Mouse (Mus musculus): ENCODE data around the gene Ppp1r14d. TPM values are rescaled to one million over a fixed set of nuclear protein-coding genes. Genes with fewer than 3 reads are reported as not detected.

Gene Ppp1r14d
- total RNA-seq, 1 experiment = 1.6 TPM

DNA sequence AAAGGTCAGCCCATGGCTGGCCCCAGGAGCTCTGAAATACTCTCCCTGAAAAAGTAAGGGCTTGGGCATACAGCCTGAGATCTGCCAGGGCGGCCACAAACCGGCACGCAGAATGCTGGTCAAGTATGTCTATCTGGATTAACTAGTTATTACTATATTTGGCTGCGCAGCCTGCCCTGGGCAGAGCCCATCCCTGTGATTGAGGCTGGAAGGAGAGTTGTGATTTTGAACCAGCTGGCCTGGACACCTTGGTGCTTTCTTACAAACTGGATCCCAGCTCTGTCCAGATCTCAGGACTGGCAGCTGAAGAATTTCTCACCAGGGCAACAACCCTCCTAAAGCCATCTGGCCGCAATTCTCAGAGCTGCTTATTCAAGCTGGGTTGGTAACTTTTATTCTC lies 35.6 kb downstream of the Ppp1r14d start:
- no peak overlapping the region for H3K4me3 ChIP-seq (ENCODE audit: insufficient read depth in 1 of 2, low read depth in 1 of 2, low read length in 2 of 2, poor library complexity in 1 of 2, severe bottlenecking in 1 of 2)
- H3K36me3 ChIP-seq (ENCODE audit: control insufficient read depth, insufficient read depth, low read length, poor library complexity, severe bottlenecking) = no peaks in the 10 kb centered on the region
- no peaks in the 10 kb centered on the region for H3K9me3 ChIP-seq (ENCODE audit: control insufficient read depth, insufficient read depth, low read depth, low read length)
- H3K9ac ChIP-seq (ENCODE audit: insufficient read depth, low read depth, low read length, poor library complexity, severe bottlenecking) = no peak overlapping the region
- H3K27ac ChIP-seq (ENCODE audit: insufficient read depth, low read depth, low read length, poor library complexity, severe bottlenecking) = no peak overlapping the region
- in situ Hi-C loops (cut with MboI; ENCODE audit: low sequenced_read_pairs in 2 of 2, unreplicated experiment in 2 of 2) = no loop called here
- TF ChIP-seq ZC3H11A (IDR thresholded peaks at IDR 0.05; ENCODE audit: borderline replicate concordance, low read depth, low read length) = no peak
- TF ChIP-seq MAFK (IDR thresholded peaks at IDR 0.05; ENCODE audit: insufficient read depth, low read depth, low read length) = no peak
- no peak for TF ChIP-seq ZNF384 (IDR thresholded peaks at IDR 0.05; ENCODE audit: low read depth, low read length)
- no peak for TF ChIP-seq HCFC1 (IDR thresholded peaks at IDR 0.05; ENCODE audit: borderline replicate concordance, insufficient read depth, low read length)
- no peak for TF ChIP-seq CHD2 (IDR thresholded peaks at IDR 0.05; ENCODE audit: low read depth, low read length)
- H3K4me1 ChIP-seq (ENCODE audit: control insufficient read depth in 2 of 2, insufficient read depth in 2 of 2, low read length in 2 of 2, poor library complexity in 1 of 2) = peaks cover 0 to 11% of the 10 kb centered on the region in 2 experiments; a peak in 2 of 4 replicates
- no peak for DNase-seq (ENCODE audit: low read depth, low spot score)

DNA sequence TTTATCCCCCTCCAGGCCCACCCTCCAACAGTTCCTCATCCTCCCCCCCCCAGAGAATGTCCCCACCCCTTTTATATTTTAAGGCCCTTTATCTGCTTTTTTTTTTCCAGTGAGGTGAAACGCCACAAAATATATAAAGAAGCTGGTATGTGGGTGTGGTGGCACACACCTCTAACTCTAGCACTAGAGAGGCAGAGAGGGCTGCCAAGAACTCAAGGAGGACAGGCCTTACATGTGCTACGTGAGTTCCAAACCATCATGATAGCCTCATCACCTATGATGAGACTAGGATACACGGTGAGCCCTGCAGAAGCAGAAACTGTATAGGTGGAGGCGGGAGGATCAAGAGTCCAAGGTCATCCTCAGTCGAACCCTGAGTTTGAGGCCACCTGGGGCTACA lies 38.7 kb downstream of the Ppp1r14d start:
- in situ Hi-C loops (cut with MboI; ENCODE audit: low sequenced_read_pairs in 2 of 2, unreplicated experiment in 2 of 2) = no loop called here
- TF ChIP-seq CHD2 (IDR thresholded peaks at IDR 0.05; ENCODE audit: low read depth, low read length) (no peak), ZNF384 (IDR thresholded peaks at IDR 0.05; ENCODE audit: low read depth, low read length) (no peak), MAFK (IDR thresholded peaks at IDR 0.05; ENCODE audit: insufficient read depth, low read depth, low read length) (no peak), ZC3H11A (IDR thresholded peaks at IDR 0.05; ENCODE audit: borderline replicate concordance, low read depth, low read length) (no peak), HCFC1 (IDR thresholded peaks at IDR 0.05; ENCODE audit: borderline replicate concordance, insufficient read depth, low read length) (no peak)
- H3K9me3 ChIP-seq (ENCODE audit: control insufficient read depth, insufficient read depth, low read depth, low read length) = no peaks in the 10 kb centered on the region

GRCm38 (mm10) chr2:119189029-119189710 lies 40.5 kb downstream of the Ppp1r14d start:
- H3K36me3 ChIP-seq (ENCODE audit: control insufficient read depth, insufficient read depth, low read length, poor library complexity, severe bottlenecking) = no peaks in the 10 kb centered on the region
- peak overlapping the region; percentile 25; the same call in 1 of the 2 replicates for H3K9ac ChIP-seq (ENCODE audit: insufficient read depth, low read depth, low read length, poor library complexity, severe bottlenecking)
- H3K27ac ChIP-seq (ENCODE audit: insufficient read depth, low read depth, low read length, poor library complexity, severe bottlenecking) = peak overlapping the region; percentile 66
- peak; percentile 67 for DNase-seq (ENCODE audit: low read depth, low spot score)
- H3K9me3 ChIP-seq (ENCODE audit: control insufficient read depth, insufficient read depth, low read depth, low read length) = no peaks in the 10 kb centered on the region
- TF ChIP-seq CHD2 (IDR thresholded peaks at IDR 0.05; ENCODE audit: low read depth, low read length) (no peak), ZC3H11A (IDR thresholded peaks at IDR 0.05; ENCODE audit: borderline replicate concordance, low read depth, low read length) (peak; percentile 68; the same call in 1 of the 2 replicates)
- H3K4me1 ChIP-seq (ENCODE audit: control insufficient read depth in 2 of 2, insufficient read depth in 2 of 2, low read length in 2 of 2, poor library complexity in 1 of 2) = peaks cover 0 to 8% of the 10 kb centered on the region in 2 experiments; a peak in 2 of 4 replicates
- peak overlapping the region; percentile 46 to 58 for H3K4me3 ChIP-seq (ENCODE audit: insufficient read depth in 1 of 2, low read depth in 1 of 2, low read length in 2 of 2, poor library complexity in 1 of 2, severe bottlenecking in 1 of 2)
- in situ Hi-C loops (cut with MboI; ENCODE audit: low sequenced_read_pairs in 2 of 2, unreplicated experiment in 2 of 2) = no loop called here

More for the DNA sequence above, 38.7 kb downstream of the Ppp1r14d start:
- H3K27ac ChIP-seq (ENCODE audit: insufficient read depth, low read depth, low read length, poor library complexity, severe bottlenecking) = no peak overlapping the region
- no peak for DNase-seq (ENCODE audit: low read depth, low spot score)
- no peak overlapping the region for H3K9ac ChIP-seq (ENCODE audit: insufficient read depth, low read depth, low read length, poor library complexity, severe bottlenecking)
- peaks cover 0 to 8% of the 10 kb centered on the region in 2 experiments; a peak in 2 of 4 replicates for H3K4me1 ChIP-seq (ENCODE audit: control insufficient read depth in 2 of 2, insufficient read depth in 2 of 2, low read length in 2 of 2, poor library complexity in 1 of 2)
- H3K4me3 ChIP-seq (ENCODE audit: insufficient read depth in 1 of 2, low read depth in 1 of 2, low read length in 2 of 2, poor library complexity in 1 of 2, severe bottlenecking in 1 of 2) = no peak overlapping the region
- no peaks in the 10 kb centered on the region for H3K36me3 ChIP-seq (ENCODE audit: control insufficient read depth, insufficient read depth, low read length, poor library complexity, severe bottlenecking)

GRCm38 (mm10) chr2:119182914-119183313 lies 46.8 kb downstream of the Ppp1r14d start:
- DNase-seq (ENCODE audit: low read depth, low spot score) = no peak
- H3K36me3 ChIP-seq (ENCODE audit: control insufficient read depth, insufficient read depth, low read length, poor library complexity, severe bottlenecking) = no peaks in the 10 kb centered on the region
- H3K9me3 ChIP-seq (ENCODE audit: control insufficient read depth, insufficient read depth, low read depth, low read length) = no peaks in the 10 kb centered on the region
- peak overlapping the region in 1 of 2 experiments; percentile 33; a peak in 1 of 4 replicates for H3K4me3 ChIP-seq (ENCODE audit: insufficient read depth in 1 of 2, low read depth in 1 of 2, low read length in 2 of 2, poor library complexity in 1 of 2, severe bottlenecking in 1 of 2)
- in situ Hi-C loops (cut with MboI; ENCODE audit: low sequenced_read_pairs in 2 of 2, unreplicated experiment in 2 of 2) = no loop called here
- H3K9ac ChIP-seq (ENCODE audit: insufficient read depth, low read depth, low read length, poor library complexity, severe bottlenecking) = no peak overlapping the region
- H3K4me1 ChIP-seq (ENCODE audit: control insufficient read depth in 2 of 2, insufficient read depth in 2 of 2, low read length in 2 of 2, poor library complexity in 1 of 2) = no peaks in the 10 kb centered on the region
- no peak overlapping the region for H3K27ac ChIP-seq (ENCODE audit: insufficient read depth, low read depth, low read length, poor library complexity, severe bottlenecking)
- TF ChIP-seq HCFC1 (IDR thresholded peaks at IDR 0.05; ENCODE audit: borderline replicate concordance, insufficient read depth, low read length) = no peak
